Mouse (Mus musculus) left cerebral cortex, adult 8-10 months (tissue): Measurements from ENCODE around the gene Arel1. TPM values are rescaled to one million over a fixed set of nuclear protein-coding genes. Genes with fewer than 3 reads are reported as not detected.

Experiments used
- total RNA-seq, 4 experiments: library from RNA; stranded (reverse); gene quantifications; 2 replicates each; pipeline ENCODE4 v1.2.4; 2022

Arel1 gene
- total RNA-seq, 4 experiments from 2014 or later = 98.1 to 130 (median 120) TPM

Other genes with a start within 250 kb of the Arel1 start
- 10 to 100 TPM; 30.5 to 57.3 (median 41.3) TPM for gene Npc2, start 197.7 kb downstream of the Arel1 start, total RNA-seq
- gene Isca2, start 197.6 kb downstream of the Arel1 start, total RNA-seq = 10 to 100 TPM; 52.3 to 66.3 (median 60.8) TPM
- gene Ltbp2, start 94.4 kb downstream of the Arel1 start, total RNA-seq = 1 to 10 TPM in 2 of 4 experiments, under 1 TPM in 2; 0.50 to 1.2 (median 0.98) TPM
- 10 to 100 TPM; 29.7 to 39.9 (median 35.4) TPM for gene Fcf1, start within 50 bp of the Arel1 start, total RNA-seq
- 100 to 1,000 TPM; 104 to 115 (median 108) TPM for gene Ylpm1, start 25.4 kb upstream of the Arel1 start, total RNA-seq
- gene Prox2, start 139.9 kb upstream of the Arel1 start, total RNA-seq = 1 to 10 TPM; 2.8 to 3.3 (median 3.1) TPM
- gene Dlst, start 139.9 kb upstream of the Arel1 start, total RNA-seq = 100 to 1,000 TPM; 140 to 155 (median 152) TPM
- gene Rps6kl1, start 180.4 kb upstream of the Arel1 start, total RNA-seq = 10 to 100 TPM; 35.0 to 37.6 (median 36.6) TPM
- 1 to 10 TPM; 2.1 to 4.4 (median 3.1) TPM for gene Pgf, start 206.9 kb upstream of the Arel1 start, total RNA-seq
- 10 to 100 TPM; 64.0 to 73.3 (median 68.1) TPM for gene Eif2b2, start 248.6 kb upstream of the Arel1 start, total RNA-seq